8 mouse cellular contexts compared by ENCODE assay signal in the genomic region with DNA sequence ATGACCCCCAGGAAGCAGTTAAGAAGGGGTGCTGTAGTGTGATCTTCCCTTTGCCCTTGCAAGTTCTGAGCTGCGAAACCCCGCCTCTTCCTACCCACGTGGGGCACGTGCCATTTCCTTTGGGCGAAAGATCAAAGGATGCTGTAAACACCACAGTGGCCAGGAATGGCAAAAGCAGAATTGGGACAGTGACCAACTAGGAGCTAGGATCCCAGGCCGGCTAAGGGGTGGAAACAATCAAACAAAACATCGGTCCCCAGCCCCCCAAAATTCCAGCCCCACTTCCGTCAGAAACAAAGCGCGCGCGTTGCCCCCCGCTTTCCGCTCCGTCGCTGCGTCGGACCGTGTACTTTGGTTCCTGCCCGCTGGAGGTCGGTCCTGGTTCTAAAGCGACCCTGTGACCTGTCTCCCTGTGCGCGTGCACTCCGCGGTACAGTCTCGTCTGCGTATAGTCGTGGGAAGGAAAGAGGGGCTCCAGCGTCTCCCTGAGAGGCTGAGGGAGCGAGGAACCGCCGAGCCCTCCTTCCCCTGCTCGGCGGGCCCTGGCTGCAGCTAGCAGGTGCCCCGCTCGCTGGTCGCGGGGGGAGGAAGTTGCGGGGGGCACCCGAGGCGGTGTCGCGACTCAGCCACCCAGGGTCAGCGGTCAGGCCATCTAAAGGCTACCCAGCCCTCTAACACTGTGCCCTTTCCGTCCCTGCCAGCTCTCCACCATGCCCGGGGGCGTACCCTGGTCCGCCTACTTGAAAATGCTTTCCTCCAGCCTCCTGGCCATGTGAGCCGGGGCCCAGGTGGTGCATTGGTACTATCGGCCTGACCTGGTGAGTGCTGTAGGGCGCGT. TPM values are rescaled to one million over a fixed set of nuclear protein-coding genes. Genes with fewer than 3 reads are reported as not detected.
DNase-seq lines count a peak whose midpoint lies in the region; ATAC-seq and TF ChIP-seq lines count a peak whose summit lies in the region.
"Not testable (repeated sequence)": the region's sequence is repeated elsewhere in the genome, so short reads cannot be mapped to it uniquely, and the experiment has no call there.

No protein-coding gene starts in this region.

- H3K36me3 ChIP-seq in E14TG2a.4 (ENCODE audit: insufficient read depth, low read length): peaks cover 10% of the 10 kb centered on the region
- H3K36me3 ChIP-seq in forebrain, embryonic 12.5 days (replicated peaks); heart, postnatal 0 days (replicated peaks; ENCODE audit: control insufficient read depth, insufficient read depth, low read length); liver, embryonic 16.5 days (ENCODE audit: control insufficient read depth, insufficient read depth); neural tube, embryonic 12.5 days; stomach, postnatal 0 days (ENCODE audit: control insufficient read depth, insufficient read depth, low read length): not testable (repeated sequence)

- H3K4me1 ChIP-seq in E14TG2a.4 (replicated peaks; ENCODE audit: low read depth, low read length); forebrain, embryonic 12.5 days; heart, postnatal 0 days (ENCODE audit: control insufficient read depth, insufficient read depth); liver, embryonic 16.5 days (ENCODE audit: control insufficient read depth, low read depth, low read length); neural tube, embryonic 12.5 days; stomach, postnatal 0 days (replicated peaks; ENCODE audit: control insufficient read depth, insufficient read depth): not testable (repeated sequence)

- not testable (repeated sequence) for TF ChIP-seq CTCF in E14TG2a.4 (conservative IDR thresholded peaks at IDR 0.05; ENCODE audit: low read length); heart, postnatal 0 days (IDR thresholded peaks at IDR 0.05; ENCODE audit: low read depth)
- 0 out of 2 replicates have a peak, but pooled peaks have one; percentile 15 for TF ChIP-seq CTCF in stomach, postnatal 0 days (IDR thresholded peaks at IDR 0.05; ENCODE audit: low read depth)

- peak; percentile 94 for ATAC-seq in forebrain, embryonic 12.5 days (ENCODE audit: low FRiP score)
- ATAC-seq in heart, postnatal 0 days (ENCODE audit: insufficient read depth, low read depth): peak; percentile 92
- peak; percentile 89 for ATAC-seq in liver, embryonic 16.5 days (ENCODE audit: low read depth)
- ATAC-seq in neural tube, embryonic 12.5 days (ENCODE audit: low FRiP score, low read depth): peak; percentile 95
- peak; percentile 91 for ATAC-seq in stomach, postnatal 0 days (ENCODE audit: low FRiP score, low TSS enrichment)

- DNase-seq in c-Kit-positive CD71-positive TER-119-positive erythroid progenitor cells, embryonic 14.5 days (ENCODE audit: low spot score): peak; percentile 76
- peak; percentile 61 for DNase-seq in heart, postnatal 0 days (ENCODE audit: low spot score)
- peak; percentile 87 to 90 for DNase-seq in kidney, postnatal 4 days
- DNase-seq in stomach, postnatal 0 days (ENCODE audit: low spot score): peak; percentile 83

- H3K27ac ChIP-seq in forebrain, embryonic 12.5 days: peak overlapping the region; percentile 81
- peak overlapping the region; percentile 76 for H3K27ac ChIP-seq in heart, postnatal 0 days (ENCODE audit: low read depth)
- H3K27ac ChIP-seq in liver, embryonic 16.5 days (ENCODE audit: low read length): peak overlapping the region; percentile 45
- H3K27ac ChIP-seq in neural tube, embryonic 12.5 days: not testable (repeated sequence)
- H3K27ac ChIP-seq in stomach, postnatal 0 days (replicated peaks): peak overlapping the region; percentile 80

- peak overlapping the region; percentile 76 for H3K9ac ChIP-seq in forebrain, embryonic 12.5 days
- peak overlapping the region; percentile 54 for H3K9ac ChIP-seq in heart, postnatal 0 days (replicated peaks; ENCODE audit: low read depth, low read length)
- H3K9ac ChIP-seq in liver, embryonic 16.5 days (ENCODE audit: low read depth, low read length): peak overlapping the region; percentile 76
- peak overlapping the region; percentile 81 for H3K9ac ChIP-seq in neural tube, embryonic 12.5 days
- H3K9ac ChIP-seq in stomach, postnatal 0 days (ENCODE audit: low read length): peak overlapping the region; percentile 80

- not testable (repeated sequence) for H3K9me3 ChIP-seq in E14TG2a.4 (ENCODE audit: low read length); forebrain, embryonic 12.5 days; heart, postnatal 0 days (replicated peaks; ENCODE audit: control insufficient read depth, low read length); liver, embryonic 16.5 days (replicated peaks; ENCODE audit: control insufficient read depth, low read length); neural tube, embryonic 12.5 days; stomach, postnatal 0 days (ENCODE audit: control insufficient read depth, low read length)

- H3K4me3 ChIP-seq in E14TG2a.4 (replicated peaks; ENCODE audit: low read length): peak overlapping the region; percentile 84
- H3K4me3 ChIP-seq in forebrain, embryonic 12.5 days (replicated peaks): peak overlapping the region; percentile 57
- H3K4me3 ChIP-seq in heart, postnatal 0 days (ENCODE audit: low read depth, low read length): peak overlapping the region; percentile 57
- peak overlapping the region; percentile 75 for H3K4me3 ChIP-seq in liver, embryonic 16.5 days (ENCODE audit: low read depth, low read length)
- peak overlapping the region; percentile 64 for H3K4me3 ChIP-seq in neural tube, embryonic 12.5 days
- H3K4me3 ChIP-seq in stomach, postnatal 0 days (ENCODE audit: low read depth, low read length): peak overlapping the region; percentile 64

- H3K27me3 ChIP-seq in E14TG2a.4 (ENCODE audit: insufficient read depth, low read length); forebrain, embryonic 12.5 days; heart, postnatal 0 days (ENCODE audit: control insufficient read depth, insufficient read depth, low read length); liver, embryonic 16.5 days (ENCODE audit: control insufficient read depth, insufficient read depth, low read depth, low read length); neural tube, embryonic 12.5 days (replicated peaks); stomach, postnatal 0 days (ENCODE audit: control insufficient read depth, insufficient read depth, low read length): not testable (repeated sequence)

- TF ChIP-seq EP300 in heart, postnatal 0 days (IDR thresholded peaks at IDR 0.05; ENCODE audit: low read depth): peak; percentile 72; the same call in 1 of the 2 replicates
- TF ChIP-seq EP300 in stomach, postnatal 0 days (optimal IDR thresholded peaks at IDR 0.05): not testable (repeated sequence)

- H3K4me2 ChIP-seq in forebrain, embryonic 12.5 days: peak overlapping the region; percentile 61
- H3K4me2 ChIP-seq in heart, postnatal 0 days (ENCODE audit: low read depth, low read length): peak overlapping the region; percentile 69
- peak overlapping the region; percentile 71 for H3K4me2 ChIP-seq in liver, embryonic 16.5 days (ENCODE audit: low read depth, low read length)
- peak overlapping the region; percentile 75 for H3K4me2 ChIP-seq in neural tube, embryonic 12.5 days (replicated peaks)
- peak overlapping the region; percentile 74 for H3K4me2 ChIP-seq in stomach, postnatal 0 days (replicated peaks; ENCODE audit: low read depth)

- under 1% methylated on average over 48 of the region's 53 CpGs for WGBS in forebrain, embryonic 12.5 days
- under 1% methylated on average over 49 of the region's 53 CpGs for WGBS in heart, postnatal 0 days
- WGBS in liver, embryonic 16.5 days (ENCODE audit: insufficient replicate concordance): under 1% methylated on average over 53 of the region's 53 CpGs
- WGBS in neural tube, embryonic 12.5 days: under 1% methylated on average over 53 of the region's 53 CpGs
- under 1% methylated on average over 44 of the region's 53 CpGs for WGBS in stomach, postnatal 0 days

RNA-seq across cellular contexts. Expression of gene Hsp90b1, which starts 19.9 kb away (rescaled TPM):
- 468 and 481 TPM in 2 replicates for polyA plus RNA-seq in forebrain, embryonic 12.5 days (2016; fragmentation: Nextera tagmentation; extraction: Ambion mirVana)
- total RNA-seq in heart, postnatal 0 days (2014; rRNA removed; ENCODE audit: low replicate concordance): 99.3 and 144 TPM in 2 replicates
- 175 and 207 TPM in 2 replicates for polyA plus RNA-seq in heart, postnatal 0 days (2015; fragmentation: Nextera tagmentation; extraction: Ambion mirVana)
- polyA plus RNA-seq in liver, embryonic 16.5 days (2015; fragmentation: Nextera tagmentation; extraction: Ambion mirVana): 301 and 321 TPM in 2 replicates
- polyA plus RNA-seq in neural tube, embryonic 12.5 days (2016; fragmentation: Nextera tagmentation; extraction: Ambion mirVana): 454 and 496 TPM in 2 replicates
- 402 and 403 TPM in 2 replicates for polyA plus RNA-seq in stomach, postnatal 0 days (2015; fragmentation: Nextera tagmentation; extraction: Ambion mirVana)

RNA-seq across cellular contexts. Expression of gene Ttc41, which starts 20.2 kb away (rescaled TPM):
- polyA plus RNA-seq in forebrain, embryonic 12.5 days (2016; fragmentation: Nextera tagmentation; extraction: Ambion mirVana): 2.9 and 3.0 TPM in 2 replicates
- total RNA-seq in heart, postnatal 0 days (2014; rRNA removed; ENCODE audit: low replicate concordance): 1.1 and 4.5 TPM in 2 replicates
- 1.2 TPM in 2 replicates for polyA plus RNA-seq in heart, postnatal 0 days (2015; fragmentation: Nextera tagmentation; extraction: Ambion mirVana)
- polyA plus RNA-seq in liver, embryonic 16.5 days (2015; fragmentation: Nextera tagmentation; extraction: Ambion mirVana): 0.32 and 0.42 TPM in 2 replicates
- polyA plus RNA-seq in neural tube, embryonic 12.5 days (2016; fragmentation: Nextera tagmentation; extraction: Ambion mirVana): 3.0 and 3.4 TPM in 2 replicates
- polyA plus RNA-seq in stomach, postnatal 0 days (2015; fragmentation: Nextera tagmentation; extraction: Ambion mirVana): 0.38 and 0.47 TPM in 2 replicates
